Mouse (Mus musculus) skeletal muscle tissue, adult 2 months (tissue): ENCODE measurements at regions not wholly inside any gene's neighbourhood (a gene's known extent, or its start where the extent isn't known, plus 50 kb on each side); places are given as distances from the start of the nearest gene placed in this dataset.

Experiments used
- DNase-seq: peaks from one replicate; pipeline ENCODE4 v3.0.0-alpha.2; 2012; ENCODE audit warnings: low read depth, low spot score

GRCm38 (mm10) chr1:127011901-127012300, 181.3 kb upstream of the Nckap5 start:
- DNase-seq: no peak

DNA sequence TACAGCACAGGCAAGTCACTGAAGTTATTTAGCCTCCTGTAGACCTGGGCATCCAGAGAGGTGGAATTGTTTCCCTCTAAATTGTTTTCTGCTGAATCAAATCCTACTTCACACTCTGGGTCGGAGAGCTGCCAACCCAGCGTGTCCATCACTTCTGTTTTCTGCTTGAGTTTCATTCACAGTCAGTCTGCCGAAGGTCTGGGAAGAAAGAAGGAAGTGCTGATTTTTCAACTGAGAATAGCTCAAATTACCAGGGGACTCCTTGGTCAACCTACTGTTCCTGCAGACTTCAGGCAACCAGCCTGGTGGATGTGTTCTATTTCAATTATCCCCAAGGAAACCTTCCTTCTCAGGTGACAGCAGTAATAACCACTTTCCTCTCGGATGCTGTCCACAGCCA, 179.1 kb upstream of the Nckap5 start:
- DNase-seq: no peak

DNA sequence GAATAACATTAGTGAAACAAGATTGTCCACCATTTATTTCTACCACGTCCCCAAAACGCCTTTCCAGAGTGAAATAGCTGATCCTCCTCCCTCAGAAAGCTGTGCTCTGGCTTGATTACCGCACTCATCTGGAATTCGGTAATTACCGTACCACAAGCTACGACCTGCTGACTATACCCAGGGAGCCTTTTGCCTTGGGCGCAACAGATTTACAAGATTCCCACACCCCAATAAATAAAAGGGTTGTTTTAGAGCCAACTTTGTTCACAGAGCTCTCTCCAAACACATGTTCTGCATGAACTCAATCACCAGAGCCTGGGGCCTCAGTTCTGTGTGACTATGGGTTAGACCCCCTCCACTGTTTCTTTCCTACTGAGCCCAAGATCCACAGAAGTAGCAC, 171.1 kb upstream of the Nckap5 start:
- DNase-seq: no peak

DNA sequence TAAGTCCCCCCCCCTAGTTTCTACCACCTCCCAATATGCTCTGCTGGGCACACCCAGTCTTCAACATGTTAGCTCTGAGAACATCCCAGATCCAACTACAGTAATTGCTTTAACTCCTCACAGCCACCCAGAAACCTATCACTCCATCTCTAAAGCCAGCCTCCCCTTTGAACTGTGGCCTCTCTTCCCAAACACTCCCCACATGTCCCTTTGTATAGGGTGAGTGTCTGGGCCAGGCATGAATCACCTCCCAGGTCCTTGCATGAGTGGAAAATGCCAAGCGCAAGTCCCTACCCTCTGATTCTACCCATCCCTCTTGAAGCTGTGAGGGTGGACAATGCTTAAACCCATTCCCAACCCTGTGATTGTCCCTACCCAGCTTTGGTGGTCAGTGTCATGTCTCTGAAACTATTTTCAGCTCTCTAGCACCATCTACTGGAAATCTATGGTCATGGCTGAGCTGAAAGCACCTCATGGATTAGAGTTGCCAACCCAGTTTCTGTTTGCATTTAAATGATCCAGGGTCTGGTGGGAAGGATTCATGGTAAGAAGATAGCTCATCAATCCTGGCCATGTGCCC, 162.6 kb upstream of the Nckap5 start:
- peak; percentile 3 for DNase-seq

DNA sequence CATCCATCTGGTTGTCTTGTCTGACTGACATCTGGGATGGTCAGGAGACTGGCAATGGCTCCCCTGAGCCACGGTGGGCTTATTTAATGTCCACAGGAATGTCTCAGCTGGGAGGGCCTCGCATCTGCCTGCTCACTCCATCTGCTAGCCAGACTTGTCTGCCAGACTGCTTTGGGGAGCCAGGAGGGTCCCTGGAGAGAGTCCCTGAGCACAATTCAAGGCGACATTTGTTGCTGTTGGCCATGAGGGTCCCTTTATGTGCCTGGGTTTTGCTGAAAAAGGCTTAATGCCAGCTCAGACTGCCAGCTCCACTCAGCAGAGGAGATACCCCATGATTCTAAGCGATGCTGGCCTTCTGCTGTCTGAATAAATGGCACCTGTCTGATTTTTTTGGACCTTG, 161.8 kb upstream of the Nckap5 start:
- DNase-seq: no peak

GRCm38 (mm10) chr1:126982805-126983204, 152.2 kb upstream of the Nckap5 start:
- DNase-seq: no peak

GRCm38 (mm10) chr1:126980311-126980710, 149.7 kb upstream of the Nckap5 start:
- DNase-seq: no peak

- no peak for DNase-seq
These were observed 143.3 kb upstream of the Nckap5 start for GRCm38 (mm10) chr1:126973871-126974270.

DNA sequence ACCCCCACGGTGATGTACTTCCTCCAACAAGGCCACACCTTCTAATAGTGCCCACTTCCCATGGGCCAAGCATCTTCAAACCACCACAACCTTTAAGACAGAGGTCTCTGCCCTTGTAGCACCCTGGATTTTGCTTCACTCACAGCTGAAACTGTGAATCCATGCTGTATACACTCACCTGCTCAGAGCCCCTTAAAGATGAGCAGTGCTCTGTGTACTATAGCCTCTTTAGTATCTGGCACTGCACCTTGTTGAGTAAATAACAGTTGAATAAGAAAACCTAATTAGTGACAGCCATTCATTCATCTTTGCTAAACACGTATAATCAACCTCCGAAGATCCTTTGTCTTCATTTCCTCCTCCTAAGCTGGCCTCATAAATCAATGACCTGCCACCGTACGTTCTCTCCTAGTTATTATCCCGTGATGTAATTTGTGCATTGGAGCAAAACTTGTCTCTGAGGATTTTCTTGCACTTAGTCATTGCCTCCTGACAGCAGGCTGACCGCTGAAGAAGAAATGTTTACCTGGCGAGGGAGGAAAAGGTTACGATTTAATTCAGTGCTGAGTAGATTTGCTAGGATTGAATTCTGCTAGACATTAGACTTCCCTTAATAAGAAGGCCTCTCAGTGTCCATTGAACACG, 141.3 kb upstream of the Nckap5 start:
- DNase-seq: no peak

DNA sequence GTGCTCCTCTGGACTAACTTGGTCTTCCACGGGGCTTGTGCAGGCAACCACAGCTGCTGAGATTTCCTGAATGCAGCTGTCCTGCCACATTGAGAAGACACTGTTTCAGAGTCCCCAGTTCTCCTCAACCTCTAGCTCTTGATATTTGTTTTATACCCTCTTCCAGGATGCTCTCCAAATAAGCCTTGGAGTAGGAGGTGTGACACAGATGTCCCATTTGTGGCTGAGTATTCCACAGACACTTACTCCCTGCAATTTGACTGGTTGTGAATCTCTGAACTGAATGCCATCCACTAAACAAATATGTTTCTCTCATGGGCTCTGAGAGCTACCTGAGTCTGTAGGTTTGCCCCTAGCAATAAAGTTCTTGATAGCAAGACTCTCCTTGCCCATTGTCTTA, 140.5 kb upstream of the Nckap5 start:
- no peak for DNase-seq

- DNase-seq: no peak
These were observed 135.8 kb upstream of the Nckap5 start for GRCm38 (mm10) chr1:126966394-126966793.

DNA sequence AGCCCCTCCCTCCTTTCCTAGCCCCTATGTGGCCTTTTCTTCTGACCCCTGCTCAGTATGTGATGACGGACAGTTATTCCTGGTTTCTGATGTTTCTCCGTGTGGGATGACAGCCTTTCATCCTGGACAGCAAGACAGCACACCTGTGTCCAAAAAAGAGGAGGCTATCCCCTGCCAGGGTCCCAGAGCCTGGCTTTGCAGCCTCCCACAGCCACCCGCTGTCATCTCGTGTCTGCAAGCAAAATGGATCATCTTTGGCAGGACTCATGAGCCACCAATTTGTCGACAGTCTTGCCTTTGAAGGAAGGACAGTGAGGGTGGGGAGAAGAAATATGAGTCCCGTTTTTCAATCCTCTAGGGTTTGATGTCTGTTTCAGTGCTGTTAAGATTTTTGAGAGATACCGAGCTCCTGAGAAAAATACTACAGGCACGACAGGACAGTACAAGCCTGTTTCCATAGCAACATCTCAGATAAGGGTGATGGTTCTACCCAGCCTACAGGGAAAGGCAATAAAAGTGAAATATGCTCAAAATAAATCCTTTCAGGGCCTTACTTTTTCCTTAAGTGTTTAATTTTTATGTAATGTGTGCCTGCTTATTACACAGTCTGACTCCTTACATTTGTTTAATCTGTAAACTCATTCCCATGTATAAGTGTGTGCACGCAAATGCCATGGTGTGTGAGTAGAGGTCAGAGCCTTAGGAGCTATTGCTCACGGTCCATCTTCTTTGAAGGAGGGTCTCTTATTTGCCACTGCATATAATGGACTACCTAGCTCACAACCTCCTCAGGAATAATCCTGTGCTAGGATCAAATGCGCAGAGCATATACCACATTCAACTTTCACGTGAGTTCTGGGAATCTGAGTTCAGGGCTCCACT, 125.5 kb upstream of the Nckap5 start:
- no peak for DNase-seq

DNA sequence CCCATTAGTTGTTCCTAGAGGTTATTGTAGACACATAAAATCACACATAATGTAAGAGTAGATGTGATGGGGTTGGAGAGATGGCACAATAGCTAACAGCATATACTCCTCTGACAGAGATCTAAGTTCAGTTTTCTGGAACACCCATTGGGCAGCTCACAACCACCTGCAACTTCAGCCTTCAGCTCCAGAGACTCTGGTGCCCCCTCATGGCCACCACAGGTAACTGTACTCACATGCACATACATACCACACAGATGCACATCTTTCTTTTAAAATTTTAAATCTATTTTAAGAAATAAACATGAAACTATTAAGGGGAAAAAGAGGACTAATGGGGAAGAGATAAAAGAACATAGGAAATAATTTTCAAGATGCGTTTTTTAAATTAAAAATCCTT, 117.3 kb upstream of the Nckap5 start:
- DNase-seq: no peak

GRCm38 (mm10) chr1:126932658-126933057, 102.1 kb upstream of the Nckap5 start:
- no peak for DNase-seq

DNA sequence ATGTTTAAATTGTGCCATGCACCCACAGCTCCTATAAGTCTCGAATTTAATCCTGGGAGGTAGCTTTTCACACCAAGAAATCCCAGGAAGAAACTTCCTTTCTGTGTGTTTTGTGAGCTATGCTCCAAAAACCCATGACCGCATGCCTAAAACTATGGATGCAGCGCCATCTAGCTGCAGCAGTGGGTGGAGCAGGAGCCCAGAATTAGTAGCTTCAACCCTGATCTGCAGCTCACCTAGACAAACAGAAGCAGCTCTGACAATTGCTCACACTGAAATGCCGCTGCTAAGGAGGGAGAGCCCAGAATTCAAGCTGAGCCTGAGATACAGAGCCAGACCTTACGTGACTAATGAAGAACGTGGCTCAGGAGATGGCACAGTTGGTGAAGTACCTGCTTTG, 101.2 kb upstream of the Nckap5 start:
- DNase-seq: peak; percentile 23

- no peak for DNase-seq
These were observed 100.5 kb upstream of the Nckap5 start for GRCm38 (mm10) chr1:126931093-126931492.

DNA sequence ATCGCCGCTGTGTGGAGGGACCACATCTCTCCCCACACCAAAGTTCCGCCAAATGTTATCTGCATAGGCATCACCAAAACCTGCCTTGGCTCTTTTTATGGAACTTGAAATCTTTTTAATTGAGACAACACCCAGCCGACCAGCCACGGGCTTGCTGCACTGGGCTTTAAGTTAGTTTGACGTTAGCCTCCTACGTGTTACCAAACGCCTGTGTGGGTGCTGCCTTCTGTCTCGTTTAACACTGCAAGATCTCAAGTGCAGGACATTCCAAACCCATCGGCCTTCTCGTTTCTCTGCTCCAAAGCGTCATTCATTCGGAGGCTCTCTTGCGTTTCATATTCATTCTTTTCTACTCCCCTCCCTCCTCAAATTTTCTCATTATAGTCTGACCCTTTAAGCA, 100.0 kb upstream of the Nckap5 start:
- no peak for DNase-seq

DNA sequence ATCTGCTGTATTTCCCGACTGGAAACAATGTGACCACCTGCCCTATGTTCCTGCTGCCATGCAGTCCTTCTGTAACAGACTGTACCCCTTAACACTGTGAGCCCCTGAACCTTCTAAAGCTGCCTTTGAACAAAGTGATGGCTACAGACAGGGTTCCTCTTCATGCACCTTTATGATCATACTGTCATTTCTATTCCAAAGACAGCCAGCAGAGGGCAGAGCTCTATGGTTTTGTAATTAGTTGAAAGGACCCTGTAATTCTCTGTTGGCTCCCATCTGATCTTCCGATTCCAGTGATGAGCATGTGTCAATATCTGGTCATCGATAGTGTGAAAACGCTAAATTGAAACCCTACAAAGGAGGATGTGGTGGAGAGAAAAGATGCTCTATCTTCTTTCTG, 99.1 kb upstream of the Nckap5 start:
- DNase-seq: no peak

DNA sequence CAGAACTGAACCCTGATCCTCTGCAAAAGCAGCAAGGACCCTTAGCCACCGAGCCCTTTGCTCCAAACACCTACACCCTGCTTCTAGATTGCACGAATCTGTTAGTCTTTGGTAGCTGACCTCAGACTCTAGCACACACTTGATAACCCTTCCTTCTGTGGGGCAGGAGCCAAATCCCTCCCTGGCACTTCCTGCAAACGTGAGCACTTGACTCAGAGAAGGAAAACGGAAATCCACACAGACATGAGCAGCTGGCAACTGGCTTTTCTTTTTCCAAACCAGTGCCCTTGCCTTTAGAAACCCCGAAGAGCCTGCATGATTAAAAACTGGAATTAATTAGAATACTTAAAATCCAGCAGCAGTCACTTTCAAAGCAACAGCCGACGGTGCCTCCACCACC, 97.6 kb upstream of the Nckap5 start:
- DNase-seq: no peak

DNA sequence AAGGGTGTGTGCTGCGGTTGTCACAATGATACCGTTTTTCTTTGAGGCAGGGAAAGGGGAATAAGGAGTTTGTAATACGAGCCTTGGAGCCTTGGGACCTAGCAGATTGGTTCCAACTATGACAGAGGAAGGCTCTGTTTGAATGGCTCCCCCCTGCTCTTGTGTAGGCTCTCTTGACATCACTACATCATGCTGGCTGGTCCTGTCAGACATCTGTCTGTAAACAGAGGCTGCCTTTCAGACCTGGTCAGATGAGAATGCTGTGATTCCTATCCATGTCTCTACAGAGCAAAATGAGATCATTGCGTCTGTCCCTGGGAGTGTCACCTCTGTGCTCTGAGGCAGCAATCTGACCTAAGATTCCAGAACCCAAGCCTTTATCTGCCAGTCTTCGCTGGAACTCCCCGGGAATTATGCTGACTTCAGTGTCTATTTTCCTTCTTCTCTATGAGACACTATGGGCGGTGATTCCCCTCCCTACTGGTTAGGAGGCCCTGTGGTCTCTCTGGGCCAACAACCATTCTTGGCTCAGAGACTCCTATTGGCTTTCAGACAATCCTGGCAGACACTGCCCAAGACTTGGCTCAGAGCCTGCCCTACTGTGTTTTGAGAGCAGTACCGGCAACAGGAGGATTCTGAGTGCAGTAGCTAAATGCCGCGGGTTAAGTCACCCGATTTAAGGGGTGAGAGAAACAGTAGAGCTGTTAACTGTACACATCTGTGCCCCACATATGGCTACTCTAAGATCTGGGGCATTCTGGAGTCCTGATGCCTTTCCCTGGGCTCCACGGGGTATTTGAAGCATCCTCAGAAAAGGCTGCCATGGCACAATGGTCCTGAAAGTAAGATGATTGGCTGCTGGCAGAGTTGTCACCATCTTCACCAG, 94.8 kb upstream of the Nckap5 start:
- DNase-seq: peak; percentile 44

- no peak for DNase-seq
These were observed 93.4 kb upstream of the Nckap5 start for GRCm38 (mm10) chr1:126923981-126924380.

DNA sequence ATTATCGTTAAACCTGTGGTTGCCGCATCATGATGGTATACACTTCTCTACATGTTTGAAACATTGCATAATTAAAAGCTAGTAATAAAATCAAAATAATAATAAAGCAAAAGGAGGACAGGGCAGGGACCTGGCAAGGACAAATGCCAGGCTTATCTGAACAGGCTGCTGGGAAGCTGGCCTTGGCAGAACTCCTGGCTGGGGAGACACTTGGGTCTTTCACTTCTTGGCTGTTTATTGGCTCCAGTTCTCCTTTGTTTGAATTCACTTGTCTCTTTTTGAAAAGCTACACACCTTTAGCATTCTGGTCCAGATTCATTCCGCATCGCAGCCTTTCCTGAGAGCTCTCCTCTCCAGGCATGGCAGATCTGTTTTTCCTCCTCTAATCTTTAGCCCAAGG, 91.6 kb upstream of the Nckap5 start:
- DNase-seq: no peak
